Mouse (Mus musculus) lung, embryonic 14.5 days (tissue): ENCODE data around the gene Hoxb3. TPM values are rescaled to one million over a fixed set of nuclear protein-coding genes. Genes with fewer than 3 reads are reported as not detected.

Source experiments
- ATAC-seq: fragments of 200-750 bp; cut with Nextera tagmentation; 2 replicates; pipeline ENCODE4 v1.8.0; 2017; ENCODE audit warnings: mild to moderate bottlenecking, moderate TSS enrichment, moderate library complexity; ENCODE audit not compliant: insufficient read depth
- DNase-seq: peaks from one replicate; pipeline ENCODE4 v3.0.0-alpha.2; 2015
- H3K27ac ChIP-seq: fragments of 300-500 bp; sonication (generic); 2 replicates; pipeline ENCODE4 v1.5.1; 2014; ENCODE audit warnings: low read depth, mild to moderate bottlenecking, moderate library complexity
- H3K27me3 ChIP-seq: fragments of 300-500 bp; sonication (generic); 2 replicates; pipeline ENCODE4 v1.6.1; 2014; ENCODE audit warnings: low read length, control low read depth; ENCODE audit not compliant: insufficient read depth
- H3K36me3 ChIP-seq: fragments of 300-500 bp; sonication (generic); 2 replicates; pipeline ENCODE4 v1.6.1; 2014; ENCODE audit warnings: control low read depth; ENCODE audit not compliant: insufficient read depth
- H3K4me1 ChIP-seq: fragments of 300-500 bp; sonication (generic); 2 replicates; pipeline ENCODE4 v1.6.1; 2014; ENCODE audit warnings: antibody characterized with exemption, control low read depth; ENCODE audit not compliant: insufficient read depth
- H3K4me2 ChIP-seq: fragments of 300-500 bp; sonication (generic); 2 replicates; pipeline ENCODE4 v1.6.1; 2014; ENCODE audit warnings: mild to moderate bottlenecking
- H3K4me3 ChIP-seq: fragments of 300-500 bp; sonication (generic); 2 replicates; pipeline ENCODE4 v1.5.1; 2014; ENCODE audit warnings: low read depth, low read length
- H3K9ac ChIP-seq: fragments of 300-500 bp; sonication (generic); 2 replicates; pipeline ENCODE4 v1.6.1; 2014
- H3K9me3 ChIP-seq: fragments of 300-500 bp; sonication (generic); 2 replicates; pipeline ENCODE4 v1.6.1; 2016; ENCODE audit warnings: low read depth, low read length, control low read depth
- CTCF ChIP-seq: IDR thresholded peaks from 2 replicates; pipeline ENCODE4 v1.5.1; 2016; ENCODE audit warnings: antibody characterized with exemption, low read depth
- WGBS: fragments of 180-500 bp; shearing (Covaris S2); extraction: QIAGEN DNeasy Blood & Tissue Kit; methylation state at CpG from one replicate; pipeline ENCODE4 v1.1.7; 2014; 5-methylcytosine and 5-hydroxymethylcytosine counted together
- polyA plus RNA-seq: library from polyadenylated mRNA; unstranded; fragments of >200 nt; fragmentation: Nextera tagmentation; extraction: Ambion mirVana; gene quantifications from 2 replicates; pipeline ENCODE4 v1.2.1, GENCODE M21; 2014

The Hoxb3 gene
- polyA plus RNA-seq, 1 experiment from 2014 or later: 6.3 TPM

- ATAC-seq (peak; percentile 60), DNase-seq (peak; percentile 90)
- 0 out of 2 replicates have a peak, but pooled peaks cover 2% of the 10 kb centered on the region for H3K4me1 ChIP-seq
- H3K27ac ChIP-seq: peak overlapping the region; percentile 100
- H3K4me2 ChIP-seq: peak overlapping the region; percentile 84
- peak; percentile 22; the same call in 1 of the 2 replicates for TF ChIP-seq CTCF
- H3K4me3 ChIP-seq: peak overlapping the region; percentile 72
- H3K36me3 ChIP-seq: peaks cover 14% of the 10 kb centered on the region
- peaks cover 62% of the 10 kb centered on the region for H3K27me3 ChIP-seq
- WGBS: 20% methylated on average over 4 of the region's 4 CpGs
- H3K9me3 ChIP-seq: no peaks in the 10 kb centered on the region
- H3K9ac ChIP-seq: peak overlapping the region; percentile 99
These were observed 13.8 kb upstream of the Hoxb3 start for GRCm38 (mm10) chr11:96309288-96309687.

- H3K36me3 ChIP-seq: peaks cover 8% of the 10 kb centered on the region; the same call in 1 of the 2 replicates
- WGBS: 15% methylated on average over 20 of the region's 20 CpGs
- 0 out of 2 replicates have a peak, but pooled peaks cover 2% of the 10 kb centered on the region for H3K4me1 ChIP-seq
- H3K4me2 ChIP-seq: peak overlapping the region; percentile 84
- peak overlapping the region; percentile 100 for H3K27ac ChIP-seq
- H3K9ac ChIP-seq: peak overlapping the region; percentile 99
- DNase-seq (peak; percentile 55), ATAC-seq (no peak)
- no peaks in the 10 kb centered on the region for H3K9me3 ChIP-seq
- H3K27me3 ChIP-seq: peaks cover 53% of the 10 kb centered on the region
- H3K4me3 ChIP-seq: peak overlapping the region; percentile 72
- no peak for TF ChIP-seq CTCF
These were observed 12.8 kb upstream of the Hoxb3 start for GRCm38 (mm10) chr11:96310183-96310938.

DNA sequence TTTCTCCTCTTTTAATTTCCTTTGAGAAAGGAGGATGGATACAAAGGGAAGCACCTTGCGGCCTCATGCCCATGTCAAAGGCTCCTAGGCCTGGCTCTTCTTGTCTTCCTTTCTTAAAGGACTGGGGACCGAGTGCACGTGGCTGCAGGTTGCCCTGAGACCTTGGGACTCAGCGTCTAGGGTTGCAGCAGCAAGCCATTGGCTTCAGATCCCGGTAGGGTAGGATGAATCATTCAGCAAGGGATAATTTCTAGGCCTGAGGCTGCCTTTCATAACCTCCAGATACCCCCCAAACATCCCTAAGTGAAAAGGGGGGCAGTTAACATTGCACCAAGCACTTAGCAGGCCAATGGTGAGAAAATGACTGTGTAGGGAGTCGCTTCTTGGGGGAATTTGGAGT, 12.0 kb upstream of the Hoxb3 start:
- Histone ChIP-seq H3K9ac (peak overlapping the region; percentile 99), H3K27me3 (peaks cover 50% of the 10 kb centered on the region), H3K27ac (peak overlapping the region; percentile 100), H3K36me3 (peaks cover under 1% of the 10 kb centered on the region; the same call in 1 of the 2 replicates), H3K4me1 (0 out of 2 replicates have a peak, but pooled peaks cover 2% of the 10 kb centered on the region), H3K4me2 (peak overlapping the region; percentile 84), H3K9me3 (no peaks in the 10 kb centered on the region), H3K4me3 (peak overlapping the region; percentile 72)
- DNase-seq (peak; percentile 58), ATAC-seq (no peak)
- TF ChIP-seq CTCF: no peak
- 11% methylated on average over 6 of the region's 6 CpGs for WGBS

GRCm38 (mm10) chr11:96311520-96312417, 11.4 kb upstream of the Hoxb3 start:
- Histone ChIP-seq H3K27me3 (peaks cover 45% of the 10 kb centered on the region), H3K4me3 (peak overlapping the region; percentile 72), H3K36me3 (no peaks in the 10 kb centered on the region), H3K4me1 (0 out of 2 replicates have a peak, but pooled peaks cover 2% of the 10 kb centered on the region), H3K9ac (peak overlapping the region; percentile 99), H3K4me2 (peak overlapping the region; percentile 84), H3K9me3 (no peaks in the 10 kb centered on the region), H3K27ac (peak overlapping the region; percentile 100)
- 1% methylated on average over 31 of the region's 31 CpGs for WGBS
- ATAC-seq: peak; percentile 81
- peak; percentile 95 for DNase-seq
- peak; percentile 87 for TF ChIP-seq CTCF

DNA sequence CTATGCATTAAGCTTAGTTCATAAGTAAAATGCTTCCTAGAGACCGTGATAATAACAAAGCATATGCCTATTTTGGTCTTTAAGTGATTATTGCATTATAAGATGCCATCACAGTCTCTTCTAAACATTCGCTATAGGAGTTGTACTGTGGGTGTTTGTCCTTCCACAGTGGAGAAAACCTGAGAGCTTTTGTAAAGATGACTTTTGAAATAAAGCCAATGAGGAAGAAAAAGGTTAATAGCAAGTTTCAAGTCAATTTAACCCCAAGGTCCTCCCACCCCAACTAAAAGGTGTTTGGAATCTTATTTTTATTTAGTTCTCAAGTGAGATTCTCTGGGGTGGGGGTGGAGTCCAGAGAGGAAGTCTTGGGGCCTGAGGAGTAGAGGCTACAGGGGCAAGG, 10.0 kb upstream of the Hoxb3 start:
- DNase-seq (no peak), ATAC-seq (no peak)
- WGBS: 28% methylated on average over 2 of the region's 2 CpGs
- peak overlapping the region; percentile 99 for H3K9ac ChIP-seq
- H3K27me3 ChIP-seq: peaks cover 36% of the 10 kb centered on the region
- H3K4me1 ChIP-seq: 0 out of 2 replicates have a peak, but pooled peaks cover 2% of the 10 kb centered on the region
- no peaks in the 10 kb centered on the region for H3K9me3 ChIP-seq
- no peaks in the 10 kb centered on the region for H3K36me3 ChIP-seq
- peak overlapping the region; percentile 72 for H3K4me3 ChIP-seq
- TF ChIP-seq CTCF: no peak
- H3K27ac ChIP-seq: peak overlapping the region; percentile 100
- peak overlapping the region; percentile 84 for H3K4me2 ChIP-seq

- no peak for TF ChIP-seq CTCF
- H3K27ac ChIP-seq: peak overlapping the region; percentile 100
- H3K36me3 ChIP-seq: no peaks in the 10 kb centered on the region
- no peaks in the 10 kb centered on the region for H3K9me3 ChIP-seq
- peak overlapping the region; percentile 84 for H3K4me2 ChIP-seq
- peak overlapping the region; percentile 72 for H3K4me3 ChIP-seq
- 10% methylated on average over 12 of the region's 12 CpGs for WGBS
- DNase-seq (peak; percentile 59), ATAC-seq (no peak)
- peak overlapping the region; percentile 99 for H3K9ac ChIP-seq
- 0 out of 2 replicates have a peak, but pooled peaks cover 2% of the 10 kb centered on the region for H3K4me1 ChIP-seq
- H3K27me3 ChIP-seq: peaks cover 31% of the 10 kb centered on the region
These were observed 9.2 kb upstream of the Hoxb3 start for GRCm38 (mm10) chr11:96313806-96314428.
